Mouse (Mus musculus) embryonic facial prominence, embryonic 14.5 days (tissue): ENCODE measurements around the gene Grwd1. TPM values are rescaled to one million over a fixed set of nuclear protein-coding genes. Genes with fewer than 3 reads are reported as not detected.

Experiments used
- ATAC-seq: fragments of 200-750 bp; cut with Nextera tagmentation; 2 replicates; pipeline ENCODE4 v1.8.0; 2017; ENCODE audit warnings: low read depth, moderate number of reproducible peaks, moderate TSS enrichment
- DNase-seq: peaks from one replicate; pipeline ENCODE4 v3.0.0-alpha.2; 2015; ENCODE audit warnings: low spot score
- H3K27ac ChIP-seq: fragments of 300-500 bp; sonication (generic); replicated peaks from 2 replicates; pipeline ENCODE4 v1.5.1; 2014; ENCODE audit warnings: low read depth, mild to moderate bottlenecking, low read length, moderate library complexity
- H3K27me3 ChIP-seq: fragments of 300-500 bp; sonication (generic); replicated peaks from 2 replicates; pipeline ENCODE4 v1.6.1; 2014; ENCODE audit warnings: low read length; ENCODE audit not compliant: control insufficient read depth, insufficient read depth
- H3K36me3 ChIP-seq: fragments of 300-500 bp; sonication (generic); 2 replicates; pipeline ENCODE4 v1.6.1; 2014; ENCODE audit warnings: low read length, mixed read lengths; ENCODE audit not compliant: control insufficient read depth, insufficient read depth
- H3K4me1 ChIP-seq: fragments of 300-500 bp; sonication (generic); 2 replicates; pipeline ENCODE4 v1.6.1; 2014; ENCODE audit warnings: antibody characterized with exemption, low read length; ENCODE audit not compliant: control insufficient read depth, insufficient read depth
- H3K4me2 ChIP-seq: fragments of 300-500 bp; sonication (generic); 2 replicates; pipeline ENCODE4 v1.6.1; 2014; ENCODE audit warnings: low read depth, mild to moderate bottlenecking, low read length, moderate library complexity, mixed read lengths
- H3K4me3 ChIP-seq: fragments of 300-500 bp; sonication (generic); 2 replicates; pipeline ENCODE4 v1.5.1; 2014; ENCODE audit warnings: low read depth, mild to moderate bottlenecking, low read length
- H3K9ac ChIP-seq: fragments of 300-500 bp; sonication (generic); 2 replicates; pipeline ENCODE4 v1.6.1; 2014; ENCODE audit warnings: low read depth, mild to moderate bottlenecking, low read length, moderate library complexity, mixed read lengths
- H3K9me3 ChIP-seq: fragments of 300-500 bp; sonication (generic); 2 replicates; pipeline ENCODE4 v1.6.1; 2016; ENCODE audit warnings: low read length; ENCODE audit not compliant: control insufficient read depth
- WGBS: fragments of 180-500 bp; shearing (Covaris S2); extraction: QIAGEN DNeasy Blood & Tissue Kit; methylation state at CpG from one replicate; pipeline ENCODE4 v1.1.7; 2014; 5-methylcytosine and 5-hydroxymethylcytosine counted together
- polyA plus RNA-seq: library from polyadenylated mRNA; unstranded; fragments of >200 nt; fragmentation: Nextera tagmentation; extraction: Ambion mirVana; gene quantifications from 2 replicates; pipeline ENCODE4 v1.2.1, GENCODE M21; 2014

Grwd1 gene
- polyA plus RNA-seq, 1 experiment from 2014 or later = 53.9 TPM

DNA sequence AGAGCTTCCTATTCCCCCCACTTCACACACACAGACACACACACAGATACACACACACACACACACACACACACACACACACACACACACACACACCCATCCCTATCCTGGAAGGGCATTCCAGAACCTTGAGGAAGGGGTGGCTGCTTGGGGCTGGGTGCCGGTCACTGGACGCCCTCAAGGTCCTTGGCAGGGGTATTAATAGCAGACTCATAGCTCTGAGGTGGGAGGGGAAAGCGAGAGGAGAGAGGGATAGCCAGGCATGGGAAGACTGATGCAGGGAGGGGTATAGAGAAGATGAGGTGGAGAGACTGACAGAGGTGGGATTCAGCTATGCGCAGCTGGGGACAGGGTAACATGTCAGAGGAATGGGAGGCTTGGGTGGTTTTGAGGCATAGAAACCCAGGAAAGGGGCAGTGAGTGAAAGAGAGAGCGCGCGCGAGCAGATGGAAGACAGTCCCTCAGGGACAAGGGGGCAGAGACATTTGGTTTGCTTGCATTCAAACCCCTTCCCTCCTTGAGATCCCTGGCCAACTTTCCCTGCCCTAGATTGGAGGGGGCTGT lies 38.4 kb upstream of the Grwd1 start:
- WGBS = 25% methylated on average over 8 of the region's 8 CpGs

DNA sequence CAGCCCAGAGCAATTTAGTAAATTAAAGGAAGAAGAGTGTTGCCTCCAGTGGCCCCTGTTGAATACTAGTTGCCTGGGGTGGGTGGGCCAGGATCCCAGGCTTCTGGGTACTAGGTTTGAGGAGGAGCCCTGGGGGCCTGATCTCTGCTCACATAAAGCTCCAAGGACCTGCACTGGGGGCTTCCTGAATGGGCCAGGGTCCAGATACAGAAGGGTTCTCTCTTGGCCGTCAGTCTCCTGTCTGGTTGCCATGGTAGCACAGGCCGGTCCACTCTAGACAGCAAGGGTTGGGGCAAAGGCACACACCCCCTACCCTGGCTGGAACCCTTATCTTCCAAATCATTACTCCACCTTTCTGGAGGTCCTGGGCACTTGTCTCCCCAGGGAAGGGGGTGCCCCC lies 37.1 kb upstream of the Grwd1 start:
- peaks cover 40% of the 10 kb centered on the region for H3K27me3 ChIP-seq
- H3K9me3 ChIP-seq = no peaks in the 10 kb centered on the region
- no peak overlapping the region for H3K4me3 ChIP-seq
- peaks cover 33% of the 10 kb centered on the region for H3K4me1 ChIP-seq
- no peak overlapping the region for H3K9ac ChIP-seq
- 26% methylated on average over 2 of the region's 2 CpGs for WGBS
- no peak for ATAC-seq
- no peak overlapping the region for H3K27ac ChIP-seq
- H3K4me2 ChIP-seq = 0 out of 2 replicates have a peak overlapping the region, but pooled peaks have one; percentile 87
- DNase-seq = no peak
- H3K36me3 ChIP-seq = no peaks in the 10 kb centered on the region

More for the DNA sequence above, 38.4 kb upstream of the Grwd1 start:
- Histone ChIP-seq H3K36me3 (peaks cover 3% of the 10 kb centered on the region; the same call in 1 of the 2 replicates), H3K9ac (peak overlapping the region; percentile 61), H3K27me3 (peaks cover 40% of the 10 kb centered on the region), H3K4me3 (peak overlapping the region; percentile 36), H3K27ac (no peak overlapping the region), H3K4me2 (peak overlapping the region; percentile 61), H3K4me1 (peaks cover 39% of the 10 kb centered on the region), H3K9me3 (no peaks in the 10 kb centered on the region)
- ATAC-seq (no peak), DNase-seq (no peak)

DNA sequence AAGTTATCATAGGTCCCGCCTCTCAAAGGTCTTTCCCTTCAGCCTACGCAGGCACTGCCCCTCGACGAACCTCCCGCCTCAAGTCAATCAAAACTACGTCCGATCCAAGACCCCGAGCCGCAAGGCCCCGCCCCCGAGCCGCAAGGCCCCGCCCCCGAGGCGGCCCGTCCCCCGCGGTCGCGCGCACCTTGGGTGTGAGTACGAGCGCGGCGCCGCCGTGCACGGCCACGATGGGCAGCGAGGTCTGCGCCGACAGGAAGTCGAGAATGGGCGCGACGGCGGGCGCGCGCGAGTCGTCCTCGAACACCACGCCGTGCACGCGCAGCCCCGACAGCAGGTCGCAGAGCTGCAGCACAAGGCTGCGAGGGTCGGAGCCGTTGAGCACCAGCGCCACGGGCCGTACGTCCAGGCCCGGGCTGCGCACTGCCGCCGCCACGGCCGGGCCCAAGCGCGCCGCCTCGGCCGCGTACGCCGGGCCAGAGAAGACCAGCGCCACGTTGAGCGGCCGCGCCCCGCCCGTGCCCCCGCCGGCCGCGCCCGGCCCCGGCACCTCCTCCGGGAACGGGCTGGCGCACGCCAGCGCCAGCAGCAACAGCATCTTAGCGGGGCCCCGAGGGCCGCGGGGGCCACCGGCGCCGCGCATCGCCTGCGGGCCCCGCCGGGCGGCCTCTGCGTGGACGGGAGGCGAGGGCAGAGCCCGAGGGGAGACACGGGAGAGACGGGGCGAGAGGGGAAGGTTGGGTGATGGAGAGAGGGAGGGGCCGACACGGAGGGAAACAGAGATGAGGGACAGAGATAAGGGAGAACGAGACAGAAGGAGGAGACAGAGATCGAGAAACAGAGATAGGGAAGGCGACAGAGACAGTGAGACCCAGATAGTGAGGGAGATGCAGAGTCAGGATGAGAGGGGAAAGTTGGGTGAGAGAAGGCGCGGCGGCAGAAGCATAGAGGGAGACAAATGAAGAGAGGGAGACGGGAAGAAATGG lies 35.5 kb upstream of the Grwd1 start:
- peak overlapping the region; percentile 75 for H3K27ac ChIP-seq
- no peaks in the 10 kb centered on the region for H3K36me3 ChIP-seq
- H3K9me3 ChIP-seq = no peaks in the 10 kb centered on the region
- ATAC-seq (peak; percentile 79), DNase-seq (peak; percentile 96)
- H3K4me2 ChIP-seq = peak overlapping the region; percentile 87
- H3K27me3 ChIP-seq = peaks cover 34% of the 10 kb centered on the region
- peak overlapping the region; percentile 94 for H3K9ac ChIP-seq
- under 1% methylated on average over 68 of the region's 117 CpGs for WGBS
- peaks cover 33% of the 10 kb centered on the region for H3K4me1 ChIP-seq
- peak overlapping the region; percentile 79 for H3K4me3 ChIP-seq

DNA sequence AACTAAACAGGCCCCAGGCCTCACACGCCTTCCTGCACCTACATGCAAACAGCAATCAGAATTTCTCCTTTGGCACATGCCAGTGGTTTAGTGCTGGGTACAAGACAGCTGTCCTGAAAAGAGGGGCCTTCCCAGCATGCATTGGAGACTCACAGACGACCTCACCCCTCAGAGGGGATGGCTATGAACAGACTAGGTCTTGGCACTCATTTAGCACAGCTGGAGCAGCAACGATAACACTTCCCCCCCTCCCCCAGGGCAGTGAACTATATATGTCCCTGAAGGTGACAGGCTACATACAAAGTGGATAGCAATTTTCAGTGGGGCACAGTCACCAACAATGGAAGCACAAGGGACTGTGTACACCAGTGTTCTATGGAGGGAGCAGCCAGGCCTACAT lies 33.7 kb upstream of the Grwd1 start:
- Histone ChIP-seq H3K36me3 (no peaks in the 10 kb centered on the region), H3K9ac (no peak overlapping the region), H3K27ac (no peak overlapping the region), H3K4me2 (no peak overlapping the region), H3K4me3 (no peak overlapping the region), H3K27me3 (peaks cover 20% of the 10 kb centered on the region), H3K9me3 (no peaks in the 10 kb centered on the region), H3K4me1 (peaks cover 19% of the 10 kb centered on the region)
- no peak for DNase-seq
- WGBS = 51% methylated on average over 3 of the region's 3 CpGs
- no peak for ATAC-seq

DNA sequence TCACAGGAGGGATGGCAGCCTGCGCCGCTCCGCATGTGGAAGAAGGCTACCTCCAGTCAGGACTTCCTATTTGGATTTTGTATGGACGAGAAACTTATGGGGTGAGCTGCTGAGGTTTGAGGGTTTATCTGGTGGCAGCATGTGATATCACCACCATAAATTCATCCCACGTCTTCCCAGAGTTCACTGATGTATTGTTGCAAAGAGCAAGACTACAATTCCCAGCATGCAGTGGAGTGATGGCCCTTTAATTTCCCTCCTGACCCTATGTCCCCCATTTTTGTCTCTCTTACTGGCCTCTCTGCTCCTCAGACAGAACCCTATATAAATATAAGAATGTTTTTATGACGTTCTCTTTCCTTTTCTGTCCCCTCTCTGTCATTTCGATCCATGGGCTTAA lies 32.1 kb upstream of the Grwd1 start:
- ATAC-seq = no peak
- 86% methylated on average over 7 of the region's 7 CpGs for WGBS
- H3K36me3 ChIP-seq = no peaks in the 10 kb centered on the region

DNA sequence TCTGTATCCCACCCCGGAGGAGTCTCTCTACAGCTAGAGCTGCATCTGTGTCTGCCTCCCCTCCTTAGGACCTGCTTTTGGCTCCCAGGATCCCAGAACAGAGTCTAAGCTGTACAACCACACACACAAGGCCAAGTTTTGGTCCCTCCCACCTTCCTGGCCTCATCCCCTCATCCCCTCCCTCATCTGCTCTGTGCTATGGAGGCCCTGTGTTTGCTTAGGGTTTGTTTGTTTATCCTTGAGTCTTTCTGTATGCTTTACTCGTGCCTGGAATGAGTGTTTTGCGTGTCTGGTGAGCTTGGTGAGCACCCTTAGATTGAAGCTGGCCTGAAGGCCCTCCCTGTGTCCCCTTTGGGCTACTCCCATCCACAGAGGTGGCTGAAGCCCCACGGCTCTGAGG lies 28.3 kb upstream of the Grwd1 start:
- Histone ChIP-seq H3K27ac (no peak overlapping the region), H3K36me3 (no peaks in the 10 kb centered on the region), H3K4me1 (peaks cover 15% of the 10 kb centered on the region; the same call in 1 of the 2 replicates), H3K27me3 (peaks cover 23% of the 10 kb centered on the region), H3K9me3 (no peaks in the 10 kb centered on the region), H3K4me2 (no peak overlapping the region), H3K9ac (no peak overlapping the region), H3K4me3 (no peak overlapping the region)
- no peak for DNase-seq
- 62% methylated on average over 4 of the region's 4 CpGs for WGBS
- ATAC-seq = 0 out of 2 replicates have a peak, but pooled peaks have one; percentile 41

More for the DNA sequence above, 32.1 kb upstream of the Grwd1 start:
- no peak overlapping the region for H3K9ac ChIP-seq
- H3K27ac ChIP-seq = no peak overlapping the region
- H3K9me3 ChIP-seq = no peaks in the 10 kb centered on the region
- no peak for DNase-seq
- H3K4me1 ChIP-seq = peaks cover 14% of the 10 kb centered on the region
- no peak overlapping the region for H3K4me3 ChIP-seq
- H3K4me2 ChIP-seq = no peak overlapping the region
- H3K27me3 ChIP-seq = peaks cover 14% of the 10 kb centered on the region

DNA sequence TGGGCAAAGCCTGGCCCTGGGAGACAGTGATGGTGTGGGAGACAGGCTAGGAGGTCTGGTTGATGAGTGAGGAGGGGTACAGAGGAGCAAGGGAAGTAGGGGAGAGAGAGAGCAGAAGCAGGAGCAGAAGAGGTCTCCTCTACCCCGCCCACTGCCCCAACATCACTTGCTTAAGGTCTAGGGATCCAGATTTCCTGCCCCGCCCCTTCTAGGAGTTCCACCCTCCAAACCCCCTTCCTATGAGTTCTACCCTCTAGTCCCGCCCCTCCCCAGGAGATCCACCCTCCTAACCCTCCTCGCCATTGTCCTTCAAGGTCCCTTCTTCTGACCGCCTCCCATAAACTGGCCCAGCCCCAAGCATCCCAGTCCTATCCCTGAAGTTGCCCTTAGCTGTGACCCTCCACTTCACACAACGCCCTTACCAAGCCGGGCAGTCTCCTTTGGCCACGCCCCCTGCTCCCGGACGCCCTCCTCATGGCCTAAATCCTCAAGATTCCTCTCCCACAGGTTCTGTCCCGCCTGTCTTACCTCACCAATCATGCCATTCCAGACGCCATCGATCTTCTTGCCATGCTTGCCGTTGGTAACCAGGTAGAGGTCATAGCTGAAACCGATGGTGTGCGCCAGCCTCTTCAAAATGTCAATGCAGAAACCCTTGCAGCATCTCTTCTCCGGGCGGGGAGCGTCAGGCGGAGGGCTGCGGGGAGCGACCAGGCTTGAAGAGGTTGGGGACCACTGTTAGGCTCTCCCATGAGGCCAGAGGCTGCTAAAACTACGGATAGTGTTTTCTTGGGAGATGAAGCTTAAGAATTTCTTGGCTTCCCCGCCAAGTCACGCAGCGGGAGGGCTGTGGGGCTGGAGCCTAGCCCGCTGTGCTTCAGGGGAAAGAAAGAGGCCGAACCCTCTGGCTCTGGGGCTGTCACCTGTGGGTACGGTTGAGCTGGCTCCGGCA lies 26.5 kb upstream of the Grwd1 start:
- Histone ChIP-seq H3K4me3 (peak overlapping the region; percentile 38), H3K9me3 (no peaks in the 10 kb centered on the region), H3K36me3 (no peaks in the 10 kb centered on the region), H3K4me2 (peak overlapping the region; percentile 58), H3K4me1 (peaks cover 15% of the 10 kb centered on the region; the same call in 1 of the 2 replicates), H3K27me3 (peaks cover 23% of the 10 kb centered on the region), H3K27ac (no peak overlapping the region), H3K9ac (peak overlapping the region; percentile 46)
- ATAC-seq = peak; percentile 34; the same call in 1 of the 2 replicates
- DNase-seq = peak; percentile 53
- 2% methylated on average over 28 of the region's 30 CpGs for WGBS

DNA sequence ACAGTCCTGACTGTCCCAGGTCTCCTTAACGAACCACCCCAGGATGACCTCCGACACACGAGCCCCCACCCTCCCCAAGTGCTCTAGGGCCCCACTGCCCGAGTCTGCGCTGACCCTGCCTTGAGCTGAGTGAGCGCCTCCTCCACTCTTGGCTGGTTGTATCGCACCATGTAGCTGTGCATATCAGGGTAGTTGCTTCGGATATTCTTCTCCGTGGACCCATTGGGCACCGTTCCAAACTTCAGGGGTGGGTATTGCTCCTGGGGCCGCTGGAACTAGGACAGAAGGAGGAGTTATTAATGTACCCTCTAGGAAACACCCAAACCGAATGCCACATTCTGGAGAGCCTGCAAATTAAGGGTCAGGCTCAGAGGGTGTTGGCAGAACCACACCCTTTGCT lies 22.3 kb upstream of the Grwd1 start:
- Histone ChIP-seq H3K4me1 (peaks cover 13% of the 10 kb centered on the region; the same call in 1 of the 2 replicates), H3K9ac (no peak overlapping the region), H3K27me3 (peaks cover 15% of the 10 kb centered on the region), H3K4me3 (no peak overlapping the region), H3K36me3 (no peaks in the 10 kb centered on the region), H3K27ac (no peak overlapping the region), H3K4me2 (no peak overlapping the region), H3K9me3 (no peaks in the 10 kb centered on the region)
- DNase-seq (no peak), ATAC-seq (no peak)
- WGBS = 83% methylated on average over 12 of the region's 12 CpGs
